In genomic region chr7:98377257-98377656, GRCm38 (mm10) we compare ENCODE assay signal across 20 mouse cellular contexts. TPM values are rescaled to one million over a fixed set of nuclear protein-coding genes. Genes with fewer than 3 reads are reported as not detected.
"Had no signal": no experiment of that assay in that cellular context is flagged by ENCODE, and none has a peak within 500 bp of the region (broad histone marks: within the 10 kb centered on the region; RNA-seq: fewer than 3 reads in every experiment).

No protein-coding gene starts in this region.

- H3K9me3 ChIP-seq: liver, embryonic 12.5 days; midbrain, embryonic 10.5 days; midbrain, embryonic 12.5 days; neural tube, embryonic 13.5 days; neural tube, embryonic 15.5 days had no signal

- H3K4me3 ChIP-seq: liver, embryonic 12.5 days; midbrain, embryonic 10.5 days; midbrain, embryonic 12.5 days; myocyte; neural tube, embryonic 13.5 days; neural tube, embryonic 15.5 days had no signal

- H3K4me2 ChIP-seq: liver, embryonic 12.5 days; lung, embryonic 14.5 days; midbrain, embryonic 12.5 days; neural tube, embryonic 13.5 days; neural tube, embryonic 15.5 days had no signal

- DNase-seq: lung, adult 18-20 months; lung, embryonic 14.5 days; lung, postnatal 10 days; lung, postnatal 4 days; midbrain, embryonic 14.5 days; retina, postnatal 1 day; right cerebral cortex, adult 18-20 months; right cerebral cortex, postnatal 25 days; right cerebral cortex, postnatal 4 days; thymus, postnatal 14 days; thymus, postnatal 36 days had no signal

- ATAC-seq: liver, embryonic 12.5 days; midbrain, embryonic 16.5 days had no signal

- H3K9ac ChIP-seq: liver, embryonic 12.5 days; liver, embryonic 14.5 days; lung, embryonic 14.5 days; midbrain, embryonic 12.5 days; neural tube, embryonic 13.5 days; neural tube, embryonic 15.5 days had no signal

- H3K4me1 ChIP-seq: liver, embryonic 12.5 days; midbrain, embryonic 12.5 days; neural tube, embryonic 15.5 days had no signal

- H3K27ac ChIP-seq: liver, embryonic 12.5 days; liver, embryonic 14.5 days; midbrain, embryonic 10.5 days; midbrain, embryonic 12.5 days; neural tube, embryonic 13.5 days; neural tube, embryonic 15.5 days had no signal

- H3K27me3 ChIP-seq: midbrain, embryonic 12.5 days; neural tube, embryonic 13.5 days; neural tube, embryonic 15.5 days had no signal

- H3K36me3 ChIP-seq: liver, embryonic 12.5 days; midbrain, embryonic 10.5 days; midbrain, embryonic 12.5 days; neural tube, embryonic 13.5 days; neural tube, embryonic 15.5 days had no signal

RNA-seq across cellular contexts. Expression of gene Tsku, which starts 16.1 kb away (rescaled TPM):
- total RNA-seq: megakaryocyte-erythroid progenitor cell, adult 5-6 weeks had no signal
